Comparison of ENCODE assay signal across 9 mouse cellular contexts in genomic region chr4:98789133-98789765, GRCm38 (mm10). TPM values are rescaled to one million over a fixed set of nuclear protein-coding genes. Genes with fewer than 3 reads are reported as not detected.
DNase-seq lines count a peak whose midpoint lies in the region; ATAC-seq lines count a peak whose summit lies in the region.
"Had no signal": no experiment of that assay in that cellular context is flagged by ENCODE, and none has a peak within 500 bp of the region (broad histone marks: within the 10 kb centered on the region; RNA-seq: fewer than 3 reads in every experiment).

No protein-coding gene starts in this region.

- 55% methylated on average over 7 of the region's 7 CpGs for WGBS in heart, embryonic 15.5 days
- WGBS in embryonic facial prominence, embryonic 11.5 days = 63% methylated on average over 7 of the region's 7 CpGs
- 68% methylated on average over 7 of the region's 7 CpGs for WGBS in intestine, embryonic 14.5 days
- 66% methylated on average over 7 of the region's 7 CpGs for WGBS in midbrain, embryonic 14.5 days

- H3K36me3 ChIP-seq in heart, embryonic 15.5 days = no peaks in the 10 kb centered on the region
- no peaks in the 10 kb centered on the region for H3K36me3 ChIP-seq in embryonic facial prominence, embryonic 11.5 days (replicated peaks; ENCODE audit: control insufficient read depth, insufficient read depth, low read depth, low read length)
- peaks cover 6% of the 10 kb centered on the region; the same call in 1 of the 2 replicates for H3K36me3 ChIP-seq in intestine, embryonic 14.5 days (ENCODE audit: control insufficient read depth, insufficient read depth, low read length)
- no peaks in the 10 kb centered on the region for H3K36me3 ChIP-seq in midbrain, embryonic 14.5 days (ENCODE audit: control insufficient read depth, insufficient read depth, low read length)

- peaks cover 9% of the 10 kb centered on the region for H3K4me1 ChIP-seq in heart, embryonic 15.5 days (replicated peaks)
- no peaks in the 10 kb centered on the region for H3K4me1 ChIP-seq in embryonic facial prominence, embryonic 11.5 days (ENCODE audit: control insufficient read depth, insufficient read depth, low read length)
- H3K4me1 ChIP-seq in intestine, embryonic 14.5 days (replicated peaks; ENCODE audit: control insufficient read depth, insufficient read depth, low read length) = peaks cover 11% of the 10 kb centered on the region
- H3K4me1 ChIP-seq in midbrain, embryonic 14.5 days (ENCODE audit: control insufficient read depth, insufficient read depth, low read length) = peaks cover 15% of the 10 kb centered on the region

- no peaks in the 10 kb centered on the region for H3K9me3 ChIP-seq in heart, embryonic 15.5 days (replicated peaks)
- H3K9me3 ChIP-seq in embryonic facial prominence, embryonic 11.5 days (replicated peaks; ENCODE audit: control insufficient read depth, low read length) = no peaks in the 10 kb centered on the region
- no peaks in the 10 kb centered on the region for H3K9me3 ChIP-seq in intestine, embryonic 14.5 days (ENCODE audit: control insufficient read depth, low read length)
- no peaks in the 10 kb centered on the region for H3K9me3 ChIP-seq in midbrain, embryonic 14.5 days (ENCODE audit: control insufficient read depth, low read length)

- peak overlapping the region; percentile 24; the same call in 1 of the 2 replicates for H3K27ac ChIP-seq in heart, embryonic 15.5 days
- H3K27ac ChIP-seq in embryonic facial prominence, embryonic 11.5 days (replicated peaks; ENCODE audit: low read depth, low read length) = no peak overlapping the region
- peak overlapping the region; percentile 47 for H3K27ac ChIP-seq in intestine, embryonic 14.5 days (ENCODE audit: low read depth)
- H3K27ac ChIP-seq in midbrain, embryonic 14.5 days (replicated peaks; ENCODE audit: low read depth, low read length) = no peak overlapping the region

- H3K4me2 ChIP-seq in heart, embryonic 15.5 days = peak overlapping the region; percentile 53
- peak overlapping the region; percentile 3; the same call in 1 of the 2 replicates for H3K4me2 ChIP-seq in embryonic facial prominence, embryonic 11.5 days (ENCODE audit: low read depth, low read length)
- peak overlapping the region; percentile 49 for H3K4me2 ChIP-seq in intestine, embryonic 14.5 days (ENCODE audit: low read length)
- H3K4me2 ChIP-seq in midbrain, embryonic 14.5 days (ENCODE audit: low read length) = peak overlapping the region; percentile 51

- peak overlapping the region; percentile 33 for H3K4me3 ChIP-seq in heart, embryonic 15.5 days
- no peak overlapping the region; the same call in 1 of the 2 replicates for H3K4me3 ChIP-seq in embryonic facial prominence, embryonic 11.5 days (ENCODE audit: low read depth, low read length)
- peak overlapping the region; percentile 21 for H3K4me3 ChIP-seq in intestine, embryonic 14.5 days (ENCODE audit: low read depth, low read length)
- H3K4me3 ChIP-seq in midbrain, embryonic 14.5 days (replicated peaks; ENCODE audit: low read depth, low read length) = peak overlapping the region; percentile 24

- intact Hi-C loops in heart, postnatal 10 days (cut with DNase I) = no loop called here

- no peak for ATAC-seq in heart, embryonic 15.5 days (replicated peaks; ENCODE audit: insufficient number of reproducible peaks, insufficient read depth, low FRiP score, low read depth)
- ATAC-seq in embryonic facial prominence, embryonic 11.5 days (replicated peaks; ENCODE audit: insufficient number of reproducible peaks, low FRiP score, low TSS enrichment, low read depth) = no peak
- no peak for ATAC-seq in intestine, embryonic 14.5 days (replicated peaks; ENCODE audit: low FRiP score, low TSS enrichment, low read depth)
- ATAC-seq in midbrain, embryonic 14.5 days (ENCODE audit: low FRiP score, low TSS enrichment) = no peak
- ATAC-seq in granulocyte monocyte progenitor cell, adult 5-6 weeks (replicated peaks; ENCODE audit: poor library complexity, severe bottlenecking) = no peak

- no peaks in the 10 kb centered on the region for H3K27me3 ChIP-seq in heart, embryonic 15.5 days
- no peaks in the 10 kb centered on the region for H3K27me3 ChIP-seq in embryonic facial prominence, embryonic 11.5 days (ENCODE audit: control insufficient read depth, insufficient read depth, low read length)
- H3K27me3 ChIP-seq in intestine, embryonic 14.5 days (replicated peaks; ENCODE audit: control insufficient read depth, insufficient read depth, low read length) = no peaks in the 10 kb centered on the region
- no peaks in the 10 kb centered on the region for H3K27me3 ChIP-seq in midbrain, embryonic 14.5 days (ENCODE audit: control insufficient read depth, insufficient read depth, low read length)

- no peak for DNase-seq in heart, postnatal 10 days
- no peak for DNase-seq in embryonic facial prominence, embryonic 11.5 days (ENCODE audit: low spot score)
- DNase-seq in intestine, embryonic 14.5 days (ENCODE audit: low spot score) = no peak
- peak; percentile 25 for DNase-seq in midbrain, embryonic 14.5 days
- no peak for DNase-seq in adrenal gland, postnatal 10 days
- DNase-seq in retina, postnatal 1 day = no peak

- no peak overlapping the region for H3K9ac ChIP-seq in heart, embryonic 15.5 days
- H3K9ac ChIP-seq in embryonic facial prominence, embryonic 11.5 days (replicated peaks; ENCODE audit: low read length) = peak overlapping the region; percentile 3; the same call in 1 of the 2 replicates
- H3K9ac ChIP-seq in intestine, embryonic 14.5 days (ENCODE audit: low read length) = no peak overlapping the region
- H3K9ac ChIP-seq in midbrain, embryonic 14.5 days (replicated peaks; ENCODE audit: low read length) = no peak overlapping the region

RNA-seq across cellular contexts. Expression of gene Kank4, which starts 28.1 kb away (rescaled TPM):
- 0.59 and 0.66 TPM in 2 replicates for polyA plus RNA-seq in heart, embryonic 15.5 days (2015; fragmentation: Nextera tagmentation; extraction: Ambion mirVana)
- total RNA-seq in heart, postnatal 10 days (2021) = 1 to 10 TPM; 1.6 to 1.9 TPM
- 3.3 and 3.9 TPM in 2 replicates for polyA plus RNA-seq in embryonic facial prominence, embryonic 11.5 days (2014; fragmentation: Nextera tagmentation; extraction: Ambion mirVana)
- 2.9 and 3.3 TPM in 2 replicates for polyA plus RNA-seq in intestine, embryonic 14.5 days (2014; fragmentation: Nextera tagmentation; extraction: Ambion mirVana)
- polyA plus RNA-seq in midbrain, embryonic 14.5 days (2014; fragmentation: Nextera tagmentation; extraction: Ambion mirVana) = 0.36 and 0.50 TPM in 2 replicates
- 1 to 10 TPM; 3.0 TPM for total RNA-seq in adrenal gland, postnatal 10 days (2021)
- not detected in 2 replicates for total RNA-seq in granulocyte monocyte progenitor cell, adult 5-6 weeks (2014; fragmentation: Nextera tagmentation)
- not detected in 2 replicates for total RNA-seq in granulocyte monocyte progenitor cell, adult 5-6 weeks (2017)

RNA-seq across cellular contexts. Expression of gene I0C0044D17Rik, which starts 34.4 kb away (rescaled TPM):
- not detected in 2 replicates for polyA plus RNA-seq in heart, embryonic 15.5 days (2015; fragmentation: Nextera tagmentation; extraction: Ambion mirVana)
- not detected for total RNA-seq in heart, postnatal 10 days (2021)
- not detected in 2 replicates for polyA plus RNA-seq in embryonic facial prominence, embryonic 11.5 days (2014; fragmentation: Nextera tagmentation; extraction: Ambion mirVana)
- not detected in 2 replicates for polyA plus RNA-seq in intestine, embryonic 14.5 days (2014; fragmentation: Nextera tagmentation; extraction: Ambion mirVana)
- not detected in 2 replicates for polyA plus RNA-seq in midbrain, embryonic 14.5 days (2014; fragmentation: Nextera tagmentation; extraction: Ambion mirVana)
- total RNA-seq in adrenal gland, postnatal 10 days (2021) = not detected
- not detected in 2 replicates for total RNA-seq in granulocyte monocyte progenitor cell, adult 5-6 weeks (2014; fragmentation: Nextera tagmentation)
- total RNA-seq in granulocyte monocyte progenitor cell, adult 5-6 weeks (2017) = not detected in 2 replicates
- total RNA-seq: megakaryocyte, adult 5-6 weeks had no signal

Comparison
In these comparisons a context has a peak if more than half of its experiments do, and no peak if none do; other contexts are left out.
1. H3K27ac ChIP-seq: peak in heart, embryonic 15.5 days (single experiment) and intestine, embryonic 14.5 days (single experiment); none in embryonic facial prominence, embryonic 11.5 days (single experiment) and midbrain, embryonic 14.5 days (single experiment).
2. H3K4me2 ChIP-seq: peak in every context shown above with its lines; median percentile 53 in heart, embryonic 15.5 days; 51 in midbrain, embryonic 14.5 days; 49 in intestine, embryonic 14.5 days; 3 in embryonic facial prominence, embryonic 11.5 days.